Mouse (Mus musculus) fibroblast of lung, adult 2 months (primary cell): Measurements from ENCODE around the gene Lgals12.

Experiments used
- DNase-seq: peaks from one replicate; pipeline ENCODE4 v3.0.0-alpha.2; 2011; ENCODE audit warnings: low read depth

The Lgals12 gene

GRCm38 (mm10) chr19:7583101-7583500, 23.9 kb downstream of the Lgals12 start:
- no peak for DNase-seq

GRCm38 (mm10) chr19:7581042-7581441, 26.0 kb downstream of the Lgals12 start:
- DNase-seq: no peak

DNA sequence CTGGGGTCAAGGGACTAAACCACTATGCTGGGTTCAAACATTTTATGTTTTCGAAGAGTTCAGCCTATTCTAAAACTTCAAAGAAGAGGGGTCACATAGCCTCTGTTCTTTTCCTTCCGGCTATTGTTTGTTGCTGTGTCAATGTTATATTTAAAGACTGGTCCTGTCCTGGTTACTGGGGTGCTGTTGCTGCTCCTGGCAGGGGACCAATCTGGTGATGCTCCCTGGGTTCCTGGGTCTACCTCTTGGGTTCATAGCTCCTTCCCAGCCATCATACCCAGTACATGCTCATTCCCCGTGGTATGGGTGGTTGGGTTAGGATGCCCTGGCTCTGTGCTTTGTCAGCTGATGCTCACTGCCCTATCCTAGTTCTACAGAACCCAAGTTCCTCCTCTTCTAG, 29.3 kb downstream of the Lgals12 start:
- DNase-seq: no peak

GRCm38 (mm10) chr19:7576180-7576579, 30.8 kb downstream of the Lgals12 start:
- DNase-seq: no peak

- peak; percentile 52 for DNase-seq
These were observed 37.3 kb downstream of the Lgals12 start for GRCm38 (mm10) chr19:7569650-7570049.

GRCm38 (mm10) chr19:7568364-7568763, 38.6 kb downstream of the Lgals12 start:
- no peak for DNase-seq

DNA sequence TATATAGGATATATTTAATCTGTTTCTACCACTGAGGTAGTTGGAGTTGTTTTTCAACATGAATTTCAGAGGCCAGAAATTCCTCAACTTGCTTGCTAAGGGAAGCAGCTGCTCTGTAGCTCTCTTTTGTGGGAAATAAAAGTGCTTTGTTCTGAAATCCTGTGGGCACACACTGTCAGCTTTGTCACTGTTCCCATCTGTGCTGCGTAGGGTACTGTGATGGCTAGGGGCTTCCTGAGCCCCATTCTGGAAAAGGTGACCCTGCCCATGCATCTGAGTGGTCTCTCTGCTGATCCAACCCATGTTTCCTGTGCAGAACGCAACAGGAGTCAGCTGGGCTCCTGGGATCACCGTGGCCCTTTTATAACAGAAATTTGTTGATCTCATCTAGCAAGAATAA, 40.2 kb downstream of the Lgals12 start:
- DNase-seq: no peak

DNA sequence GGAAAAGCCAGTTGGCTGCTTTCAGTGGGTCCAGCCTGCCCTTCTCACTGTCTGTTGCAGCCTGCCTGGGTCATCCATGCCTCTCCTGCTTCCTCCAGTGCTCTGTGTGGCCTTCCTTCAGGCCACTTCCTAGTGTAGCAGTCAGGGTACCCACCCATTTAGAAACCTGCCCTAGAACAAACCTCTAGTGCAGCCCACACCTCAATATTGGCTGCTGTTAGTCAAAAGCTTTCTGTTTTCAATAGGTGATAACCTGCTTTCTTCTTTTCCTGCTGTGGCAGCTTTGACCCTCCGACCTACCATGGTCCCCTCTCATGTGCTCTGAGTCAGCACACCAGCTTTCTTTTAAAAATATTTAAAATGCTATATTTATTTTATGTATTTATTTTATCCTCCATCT, 42.5 kb downstream of the Lgals12 start:
- DNase-seq: no peak

GRCm38 (mm10) chr19:7563676-7564075, 43.3 kb downstream of the Lgals12 start:
- no peak for DNase-seq

DNA sequence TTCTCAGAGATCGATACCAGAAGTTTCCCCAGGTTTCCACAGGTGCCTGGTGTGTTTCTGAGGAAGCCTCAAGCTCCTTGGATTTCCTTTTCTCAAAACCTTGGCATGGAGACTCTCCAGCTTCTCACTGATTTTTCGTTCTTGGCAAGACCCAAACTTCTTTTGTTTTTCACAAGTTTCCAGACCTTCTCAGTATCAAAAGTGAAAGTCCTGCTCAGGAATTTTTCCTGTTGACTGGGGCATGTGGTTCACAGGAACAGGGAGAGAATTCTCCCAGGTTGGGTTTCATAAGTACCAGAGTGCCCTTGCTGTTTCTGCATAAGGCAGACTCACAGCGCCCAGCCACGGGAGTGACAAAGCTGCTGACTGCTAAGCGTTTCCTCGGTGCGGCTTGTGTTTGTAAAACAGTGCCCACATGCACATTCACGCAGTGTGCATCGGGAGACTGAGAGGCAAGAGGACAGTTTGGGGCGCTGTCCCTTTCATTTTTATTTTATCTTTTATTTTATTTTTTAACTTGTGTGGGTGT, 44.3 kb downstream of the Lgals12 start:
- peak; percentile 44 for DNase-seq

GRCm38 (mm10) chr19:7561456-7561855, 45.5 kb downstream of the Lgals12 start:
- no peak for DNase-seq

GRCm38 (mm10) chr19:7559986-7560385, 47.0 kb downstream of the Lgals12 start:
- no peak for DNase-seq

DNA sequence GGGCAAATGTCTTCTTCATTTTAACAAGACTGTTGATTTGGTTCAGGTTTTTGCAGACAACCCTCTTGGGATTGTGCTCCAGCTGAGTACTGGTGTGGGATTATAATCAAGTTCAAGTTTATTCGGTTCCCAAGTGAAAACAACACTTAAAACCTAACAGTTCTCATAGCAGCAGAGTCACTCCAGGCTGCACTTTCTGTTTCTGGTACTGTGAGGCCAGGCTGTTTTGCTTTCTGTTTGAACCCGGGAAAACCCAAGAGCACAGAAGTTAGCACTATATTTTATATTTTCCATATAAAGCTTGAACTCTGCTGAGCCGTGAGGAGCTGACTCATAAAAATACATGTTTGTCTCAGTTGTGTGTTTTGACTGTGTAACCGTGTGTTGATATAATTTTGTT, 48.3 kb downstream of the Lgals12 start:
- DNase-seq: no peak

- DNase-seq: no peak
These were observed 49.1 kb downstream of the Lgals12 start for GRCm38 (mm10) chr19:7557844-7558243.

- peak; percentile 62 for DNase-seq
These were observed 49.6 kb downstream of the Lgals12 start, which contains the start of gene Pla2g16 for GRCm38 (mm10) chr19:7557328-7557822. Pla2g16 (plus strand) TSS chr19:7557459.

DNA sequence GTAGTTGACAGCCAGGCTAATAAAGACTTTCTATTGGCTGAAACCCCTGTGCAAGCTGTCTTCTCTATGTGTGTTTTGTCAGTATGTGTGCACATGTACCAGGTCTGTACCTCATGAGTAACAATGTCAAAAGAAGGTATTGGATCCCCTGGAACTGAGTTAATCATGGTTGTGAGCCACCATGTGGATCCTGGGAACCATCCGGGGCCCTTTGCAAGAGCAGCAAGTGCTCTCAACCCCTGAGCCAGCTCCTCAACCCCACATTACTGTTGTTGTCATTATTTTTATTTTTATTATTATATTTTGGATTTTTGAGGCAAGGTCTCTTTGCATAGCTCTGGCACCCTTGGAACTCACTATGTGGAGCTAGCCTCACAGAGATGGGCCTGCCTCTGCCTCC, 50.4 kb downstream of the Lgals12 start:
- no peak for DNase-seq

DNA sequence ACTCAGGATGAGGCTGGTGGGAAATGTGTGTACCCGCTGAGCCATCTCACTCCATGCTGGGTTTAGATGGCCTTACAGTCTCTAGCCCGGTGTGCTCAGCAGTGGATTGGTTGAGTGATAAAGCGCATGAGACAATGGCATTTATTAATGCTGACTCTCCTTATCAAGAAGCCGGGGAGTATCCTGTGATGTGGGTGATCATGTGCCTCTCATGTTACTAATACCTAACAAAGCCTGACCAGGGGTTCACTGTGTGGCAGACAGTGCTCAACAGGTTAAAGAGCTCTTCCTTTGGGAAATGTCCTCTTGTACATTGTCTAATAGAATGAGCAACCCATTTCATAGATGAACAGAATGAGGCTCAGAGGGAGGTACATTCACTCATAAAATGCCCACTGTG, 52.1 kb downstream of the Lgals12 start:
- no peak for DNase-seq

- no peak for DNase-seq
These were observed 53.6 kb downstream of the Lgals12 start for GRCm38 (mm10) chr19:7553441-7553840.

- DNase-seq: no peak
These were observed 54.7 kb downstream of the Lgals12 start for GRCm38 (mm10) chr19:7552301-7552673.

GRCm38 (mm10) chr19:7551550-7552300, 55.3 kb downstream of the Lgals12 start:
- no peak for DNase-seq

GRCm38 (mm10) chr19:7548924-7549323, 58.1 kb downstream of the Lgals12 start:
- no peak for DNase-seq
